Mouse (Mus musculus): ENCODE data around the gene Crtam. TPM values are rescaled to one million over a fixed set of nuclear protein-coding genes. Genes with fewer than 3 reads are reported as not detected.

Gene Crtam
- total RNA-seq, 1 experiment from 2014 or later, result 2.1 TPM

GRCm38 (mm10) chr9:40933323-40933722 is 71.1 kb downstream of the Crtam start:
- ATAC-seq (ENCODE audit: extremely low read depth, insufficient number of reproducible peaks, low FRiP score, poor library complexity, severe bottlenecking), result no peak

DNA sequence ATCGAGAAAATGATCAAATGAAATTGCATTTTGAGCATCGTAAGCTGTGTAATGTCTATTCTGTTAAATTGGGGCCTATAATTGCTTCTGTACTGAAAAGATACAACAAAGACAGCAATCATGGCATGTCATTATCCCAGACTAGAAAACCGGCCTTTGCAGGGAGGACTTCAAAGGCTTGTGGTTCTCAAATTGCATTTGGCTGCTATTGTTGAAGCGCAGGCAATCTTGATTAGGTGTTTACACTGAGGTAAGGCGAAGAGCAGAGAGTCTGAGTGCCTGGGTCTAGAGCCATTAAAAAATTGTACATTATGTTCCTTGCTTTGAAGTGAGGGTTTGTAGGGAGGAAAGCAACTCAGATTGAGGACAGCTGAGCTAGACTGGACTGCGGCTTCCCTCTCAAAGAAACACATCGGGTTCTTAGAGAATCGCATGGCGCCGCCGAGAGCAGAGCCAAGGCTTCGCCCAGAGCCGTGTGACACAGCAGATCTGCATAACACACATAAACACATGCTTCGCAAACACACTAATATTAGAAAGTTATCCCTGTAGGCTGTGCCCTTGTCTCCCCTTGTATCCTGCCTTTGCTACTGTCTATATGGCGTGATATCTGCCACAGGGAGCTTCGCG is 77.0 kb downstream of the Crtam start:
- no peak for ATAC-seq (ENCODE audit: extremely low read depth, insufficient number of reproducible peaks, low FRiP score, poor library complexity, severe bottlenecking)

Other genes with a start within 250 kb of the Crtam start
- gene Hspa8, start 203.6 kb downstream of the Crtam start, total RNA-seq (2017), result 1,488 and 1,684 TPM in 2 replicates
- gene Bsx, start 130.5 kb downstream of the Crtam start, total RNA-seq (2017), result not detected in 2 replicates
- not detected in 2 replicates for gene Jhy, start 40.5 kb downstream of the Crtam start, total RNA-seq (2017)
- 7.1 and 9.1 TPM in 2 replicates for gene Ubash3b, start 157.1 kb upstream of the Crtam start, total RNA-seq (2017)